Mouse (Mus musculus): ENCODE data around the gene Tmem132a. TPM values are rescaled to one million over a fixed set of nuclear protein-coding genes. Genes with fewer than 3 reads are reported as not detected.

The Tmem132a gene
- polyA plus RNA-seq, 1 experiment from 2014 or later: 169 TPM

- Histone ChIP-seq H3K9ac (no peak overlapping the region), H3K36me3 (no peaks in the 10 kb centered on the region), H3K4me2 (no peak overlapping the region), H3K4me1 (replicated peaks) (peaks cover 14% of the 10 kb centered on the region), H3K9me3 (no peaks in the 10 kb centered on the region), H3K27me3 (no peaks in the 10 kb centered on the region), H3K27ac (replicated peaks) (no peak overlapping the region), H3K4me3 (no peak overlapping the region)
- no peak for ATAC-seq (ENCODE audit: low read depth)
- 61% methylated on average over 16 of the region's 16 CpGs for WGBS
These were observed 27.8 kb downstream of the Tmem132a start for GRCm38 (mm10) chr19:10841721-10842626.

GRCm38 (mm10) chr19:10839010-10839892, 30.5 kb downstream of the Tmem132a start, which contains the start of gene Slc15a3:
Gene Slc15a3, plus strand, starts transcription at chr19:10839727.
- Histone ChIP-seq H3K9ac (no peak within 1 kb of the TSS), H3K4me3 (no peak within 1 kb of the TSS), H3K4me2 (no peak within 1 kb of the TSS), H3K36me3 (no peaks in the 10 kb centered on the region), H3K27ac (replicated peaks) (no peak within 1 kb of the TSS), H3K9me3 (no peaks in the 10 kb centered on the region), H3K27me3 (no peaks in the 10 kb centered on the region), H3K4me1 (replicated peaks) (no peaks in the 10 kb centered on the region)
- ATAC-seq (ENCODE audit: low read depth): no peak
- WGBS: 79% methylated on average over 15 of the region's 15 CpGs

- H3K4me2 ChIP-seq: no peak overlapping the region
- no peaks in the 10 kb centered on the region for H3K9me3 ChIP-seq
- no peaks in the 10 kb centered on the region for H3K36me3 ChIP-seq
- 57% methylated on average over 3 of the region's 3 CpGs for WGBS
- no peak overlapping the region for H3K9ac ChIP-seq
- ATAC-seq (ENCODE audit: low read depth): no peak
- no peaks in the 10 kb centered on the region for H3K4me1 ChIP-seq (replicated peaks)
- H3K27ac ChIP-seq (replicated peaks): no peak overlapping the region
- no peaks in the 10 kb centered on the region for H3K27me3 ChIP-seq
- no peak overlapping the region for H3K4me3 ChIP-seq
These were observed 34.1 kb downstream of the Tmem132a start for GRCm38 (mm10) chr19:10835671-10836070.

GRCm38 (mm10) chr19:10833611-10834010, 36.1 kb downstream of the Tmem132a start:
- H3K4me1 ChIP-seq (replicated peaks): no peaks in the 10 kb centered on the region

GRCm38 (mm10) chr19:10832030-10832429, 37.7 kb downstream of the Tmem132a start:
- no peak overlapping the region for H3K4me3 ChIP-seq
- no peak overlapping the region for H3K27ac ChIP-seq (replicated peaks)

More at GRCm38 (mm10) chr19:10833611-10834010, 36.1 kb downstream of the Tmem132a start:
- H3K4me2 ChIP-seq: no peak overlapping the region
- 82% methylated on average over 3 of the region's 3 CpGs for WGBS
- no peaks in the 10 kb centered on the region for H3K36me3 ChIP-seq
- H3K27me3 ChIP-seq: no peaks in the 10 kb centered on the region
- H3K4me3 ChIP-seq: no peak overlapping the region
- H3K9ac ChIP-seq: no peak overlapping the region
- no peak for ATAC-seq (ENCODE audit: low read depth)
- no peaks in the 10 kb centered on the region for H3K9me3 ChIP-seq
- H3K27ac ChIP-seq (replicated peaks): no peak overlapping the region

GRCm38 (mm10) chr19:10831424-10831823, 38.3 kb downstream of the Tmem132a start:
- H3K27ac ChIP-seq (replicated peaks): no peak overlapping the region
- WGBS: 12% methylated on average over 5 of the region's 5 CpGs
- H3K9me3 ChIP-seq: no peaks in the 10 kb centered on the region
- no peaks in the 10 kb centered on the region for H3K4me1 ChIP-seq (replicated peaks)
- no peaks in the 10 kb centered on the region for H3K36me3 ChIP-seq
- H3K9ac ChIP-seq: no peak overlapping the region
- ATAC-seq (ENCODE audit: low read depth): no peak
- no peak overlapping the region for H3K4me3 ChIP-seq
- no peak overlapping the region for H3K4me2 ChIP-seq
- no peaks in the 10 kb centered on the region for H3K27me3 ChIP-seq

More at GRCm38 (mm10) chr19:10832030-10832429, 37.7 kb downstream of the Tmem132a start:
- no peaks in the 10 kb centered on the region for H3K9me3 ChIP-seq
- no peak overlapping the region for H3K9ac ChIP-seq
- no peaks in the 10 kb centered on the region for H3K27me3 ChIP-seq
- ATAC-seq (ENCODE audit: low read depth): no peak
- H3K4me2 ChIP-seq: no peak overlapping the region
- no peaks in the 10 kb centered on the region for H3K4me1 ChIP-seq (replicated peaks)
- WGBS: 79% methylated on average over 3 of the region's 3 CpGs
- no peaks in the 10 kb centered on the region for H3K36me3 ChIP-seq

- no peak within 1 kb of the TSS for H3K4me2 ChIP-seq
- no peak for ATAC-seq (ENCODE audit: low read depth)
- no peaks in the 10 kb centered on the region for H3K9me3 ChIP-seq
- WGBS: 89% methylated on average over 16 of the region's 16 CpGs
- H3K4me1 ChIP-seq (replicated peaks): no peaks in the 10 kb centered on the region
- no peak within 1 kb of the TSS for H3K27ac ChIP-seq (replicated peaks)
- no peak within 1 kb of the TSS for H3K9ac ChIP-seq
- no peaks in the 10 kb centered on the region for H3K27me3 ChIP-seq
- no peaks in the 10 kb centered on the region for H3K36me3 ChIP-seq
- H3K4me3 ChIP-seq: no peak within 1 kb of the TSS
These were observed 40.1 kb downstream of the Tmem132a start, which contains the start of gene Cd6 for GRCm38 (mm10) chr19:10829436-10830175. Gene Cd6, minus strand, starts transcription at chr19:10830058.

- WGBS: 96% methylated on average over 5 of the region's 5 CpGs
- H3K36me3 ChIP-seq: no peaks in the 10 kb centered on the region
- no peak for ATAC-seq (ENCODE audit: low read depth)
These were observed 41.4 kb downstream of the Tmem132a start for GRCm38 (mm10) chr19:10828321-10828720.

GRCm38 (mm10) chr19:10824061-10824460, 45.7 kb downstream of the Tmem132a start:
- no peaks in the 10 kb centered on the region for H3K27me3 ChIP-seq
- no peak overlapping the region for H3K4me2 ChIP-seq
- no peaks in the 10 kb centered on the region for H3K36me3 ChIP-seq
- no peak for ATAC-seq (ENCODE audit: low read depth)
- no peaks in the 10 kb centered on the region for H3K4me1 ChIP-seq (replicated peaks)
- no peak overlapping the region for H3K9ac ChIP-seq
- H3K27ac ChIP-seq (replicated peaks): no peak overlapping the region
- WGBS: 91% methylated on average over 7 of the region's 7 CpGs
- H3K4me3 ChIP-seq: no peak overlapping the region
- H3K9me3 ChIP-seq: no peaks in the 10 kb centered on the region

More at GRCm38 (mm10) chr19:10828321-10828720, 41.4 kb downstream of the Tmem132a start:
- H3K27me3 ChIP-seq: no peaks in the 10 kb centered on the region
- no peaks in the 10 kb centered on the region for H3K9me3 ChIP-seq
- H3K9ac ChIP-seq: no peak overlapping the region
- no peak overlapping the region for H3K27ac ChIP-seq (replicated peaks)
- H3K4me3 ChIP-seq: no peak overlapping the region
- no peak overlapping the region for H3K4me2 ChIP-seq
- no peaks in the 10 kb centered on the region for H3K4me1 ChIP-seq (replicated peaks)

- Histone ChIP-seq H3K4me3 (no peak overlapping the region), H3K4me2 (no peak overlapping the region), H3K27ac (replicated peaks) (no peak overlapping the region), H3K9ac (no peak overlapping the region), H3K4me1 (replicated peaks) (no peaks in the 10 kb centered on the region; the same call in 1 of the 2 replicates), H3K27me3 (no peaks in the 10 kb centered on the region), H3K9me3 (no peaks in the 10 kb centered on the region), H3K36me3 (no peaks in the 10 kb centered on the region)
- 96% methylated on average over 4 of the region's 4 CpGs for WGBS
- ATAC-seq (ENCODE audit: low read depth): no peak
These were observed 47.2 kb downstream of the Tmem132a start for GRCm38 (mm10) chr19:10822534-10822933.

GRCm38 (mm10) chr19:10821319-10821718, 48.4 kb downstream of the Tmem132a start:
- ATAC-seq (ENCODE audit: low read depth): no peak
- 57% methylated on average over 7 of the region's 7 CpGs for WGBS
- Histone ChIP-seq H3K27me3 (no peaks in the 10 kb centered on the region), H3K4me2 (no peak overlapping the region), H3K9ac (no peak overlapping the region), H3K36me3 (no peaks in the 10 kb centered on the region), H3K9me3 (no peaks in the 10 kb centered on the region), H3K4me3 (no peak overlapping the region), H3K27ac (replicated peaks) (no peak overlapping the region), H3K4me1 (replicated peaks) (no peaks in the 10 kb centered on the region; the same call in 1 of the 2 replicates)
